Mouse (Mus musculus) heart, embryonic 13.5 days (tissue): Measurements from ENCODE around the gene March1. TPM values are rescaled to one million over a fixed set of nuclear protein-coding genes. Genes with fewer than 3 reads are reported as not detected.

Experiments
- ATAC-seq: fragments of 200-750 bp; cut with Nextera tagmentation; 2 replicates; pipeline ENCODE4 v1.8.0; 2017; ENCODE audit warnings: moderate TSS enrichment; ENCODE audit not compliant: insufficient number of reproducible peaks, low FRiP score, low TSS enrichment; ENCODE audit errors: extremely low read depth
- H3K27ac ChIP-seq: fragments of 300-500 bp; sonication (generic); replicated peaks from 2 replicates; pipeline ENCODE4 v1.5.1; 2015; ENCODE audit warnings: moderate library complexity, mild to moderate bottlenecking, inconsistent platforms
- H3K27me3 ChIP-seq: fragments of 300-500 bp; sonication (generic); replicated peaks from 2 replicates; pipeline ENCODE4 v1.6.1; 2015; ENCODE audit warnings: mild to moderate bottlenecking, inconsistent platforms
- H3K36me3 ChIP-seq: fragments of 300-500 bp; sonication (generic); 2 replicates; pipeline ENCODE4 v1.6.1; 2015; ENCODE audit warnings: mild to moderate bottlenecking, inconsistent platforms
- H3K4me1 ChIP-seq: fragments of 300-500 bp; sonication (generic); 2 replicates; pipeline ENCODE4 v1.6.1; 2015; ENCODE audit warnings: inconsistent platforms
- H3K4me2 ChIP-seq: fragments of 300-500 bp; sonication (generic); 2 replicates; pipeline ENCODE4 v1.6.1; 2015; ENCODE audit warnings: inconsistent platforms, mild to moderate bottlenecking, moderate library complexity
- H3K4me3 ChIP-seq: fragments of 300-500 bp; sonication (generic); 2 replicates; pipeline ENCODE4 v1.5.1; 2015; ENCODE audit warnings: moderate library complexity, mild to moderate bottlenecking, inconsistent platforms
- H3K9ac ChIP-seq: fragments of 300-500 bp; sonication (generic); 2 replicates; pipeline ENCODE4 v1.6.1; 2015; ENCODE audit warnings: inconsistent platforms, mild to moderate bottlenecking, moderate library complexity
- H3K9me3 ChIP-seq: fragments of 300-500 bp; sonication (generic); 2 replicates; pipeline ENCODE4 v1.6.1; 2016; ENCODE audit warnings: inconsistent platforms
- WGBS: fragments of 180-500 bp; shearing (Covaris S2); methylation state at CpG from one replicate; pipeline ENCODE4 v1.1.7; 2015; ENCODE audit warnings: mixed read lengths; 5-methylcytosine and 5-hydroxymethylcytosine counted together
- polyA plus RNA-seq: library from polyadenylated mRNA; unstranded; fragments of >200 nt; fragmentation: Nextera tagmentation; extraction: Ambion mirVana; gene quantifications from 2 replicates; pipeline ENCODE4 v1.2.1, GENCODE M21; 2015

Gene March1
- 0.42 and 0.60 TPM in 2 replicates for polyA plus RNA-seq

GRCm38 (mm10) chr8:65617871-65618751, at the start of gene March1:
March1 (plus strand) TSS chr8:65617900.
- Histone ChIP-seq H3K9ac (no peak within 1 kb of the TSS), H3K27ac (no peak within 1 kb of the TSS), H3K4me3 (peak within 1 kb of the TSS; percentile 34), H3K36me3 (no peaks in the 10 kb centered on the region), H3K9me3 (no peaks in the 10 kb centered on the region), H3K4me2 (peak within 1 kb of the TSS; percentile 56), H3K27me3 (peaks cover 26% of the 10 kb centered on the region), H3K4me1 (no peaks in the 10 kb centered on the region)
- WGBS = 4% methylated on average over 21 of the region's 23 CpGs
- ATAC-seq = no peak

GRCm38 (mm10) chr8:65586909-65587308, 30.8 kb upstream of the March1 start:
- Histone ChIP-seq H3K4me3 (no peak overlapping the region), H3K27me3 (no peaks in the 10 kb centered on the region), H3K9me3 (no peaks in the 10 kb centered on the region), H3K27ac (no peak overlapping the region), H3K4me1 (no peaks in the 10 kb centered on the region), H3K9ac (no peak overlapping the region), H3K4me2 (no peak overlapping the region), H3K36me3 (no peaks in the 10 kb centered on the region)
- WGBS = 38% methylated on average over 1 of the region's 1 CpGs
- no peak for ATAC-seq

- 43% methylated on average over 2 of the region's 2 CpGs for WGBS
Measured at GRCm38 (mm10) chr8:65603241-65603640, 14.5 kb upstream of the March1 start.

GRCm38 (mm10) chr8:65609509-65609908, 8.2 kb upstream of the March1 start:
- H3K4me1 ChIP-seq = no peaks in the 10 kb centered on the region
- H3K9me3 ChIP-seq = no peaks in the 10 kb centered on the region
- no peak overlapping the region for H3K9ac ChIP-seq
- H3K4me3 ChIP-seq = no peak overlapping the region
- no peaks in the 10 kb centered on the region for H3K36me3 ChIP-seq
- no peaks in the 10 kb centered on the region for H3K27me3 ChIP-seq
- WGBS = 69% methylated on average over 2 of the region's 2 CpGs
- H3K4me2 ChIP-seq = no peak overlapping the region
- no peak for ATAC-seq
- no peak overlapping the region for H3K27ac ChIP-seq

More at GRCm38 (mm10) chr8:65603241-65603640, 14.5 kb upstream of the March1 start:
- Histone ChIP-seq H3K9ac (no peak overlapping the region), H3K36me3 (no peaks in the 10 kb centered on the region), H3K4me1 (no peaks in the 10 kb centered on the region), H3K9me3 (no peaks in the 10 kb centered on the region), H3K27me3 (no peaks in the 10 kb centered on the region), H3K4me3 (no peak overlapping the region), H3K4me2 (no peak overlapping the region), H3K27ac (no peak overlapping the region)
- ATAC-seq = no peak

GRCm38 (mm10) chr8:65618966-65619365, 1.3 kb downstream of the March1 start:
- Histone ChIP-seq H3K4me2 (peak overlapping the region; percentile 56), H3K27ac (no peak overlapping the region), H3K4me3 (no peak overlapping the region), H3K27me3 (peaks cover 26% of the 10 kb centered on the region), H3K4me1 (no peaks in the 10 kb centered on the region), H3K9ac (no peak overlapping the region), H3K36me3 (no peaks in the 10 kb centered on the region), H3K9me3 (no peaks in the 10 kb centered on the region)
- ATAC-seq = no peak
- 36% methylated on average over 7 of the region's 7 CpGs for WGBS

GRCm38 (mm10) chr8:65644931-65645330, 27.2 kb downstream of the March1 start:
- H3K4me2 ChIP-seq = no peak overlapping the region
- no peaks in the 10 kb centered on the region for H3K9me3 ChIP-seq
- no peaks in the 10 kb centered on the region for H3K4me1 ChIP-seq
- no peaks in the 10 kb centered on the region for H3K27me3 ChIP-seq
- no peak for ATAC-seq
- no peaks in the 10 kb centered on the region for H3K36me3 ChIP-seq
- no peak overlapping the region for H3K4me3 ChIP-seq
- no peak overlapping the region for H3K27ac ChIP-seq
- H3K9ac ChIP-seq = no peak overlapping the region

- no peaks in the 10 kb centered on the region for H3K27me3 ChIP-seq
- WGBS = 66% methylated on average over 1 of the region's 1 CpGs
- H3K9ac ChIP-seq = no peak overlapping the region
- H3K9me3 ChIP-seq = no peaks in the 10 kb centered on the region
- no peaks in the 10 kb centered on the region for H3K4me1 ChIP-seq
- H3K4me2 ChIP-seq = no peak overlapping the region
- no peak overlapping the region for H3K27ac ChIP-seq
- H3K4me3 ChIP-seq = no peak overlapping the region
- no peak for ATAC-seq
- H3K36me3 ChIP-seq = no peaks in the 10 kb centered on the region
Measured at GRCm38 (mm10) chr8:65645502-65645901, 27.8 kb downstream of the March1 start.

- H3K27me3 ChIP-seq = no peaks in the 10 kb centered on the region
- no peaks in the 10 kb centered on the region for H3K9me3 ChIP-seq
- no peak overlapping the region for H3K4me3 ChIP-seq
- no peak overlapping the region for H3K4me2 ChIP-seq
- H3K36me3 ChIP-seq = no peaks in the 10 kb centered on the region
- H3K4me1 ChIP-seq = no peaks in the 10 kb centered on the region
- 78% methylated on average over 1 of the region's 1 CpGs for WGBS
- no peak for ATAC-seq
- no peak overlapping the region for H3K9ac ChIP-seq
- no peak overlapping the region for H3K27ac ChIP-seq
Measured at GRCm38 (mm10) chr8:65645945-65646344, 28.2 kb downstream of the March1 start.

GRCm38 (mm10) chr8:65655924-65656323, 38.2 kb downstream of the March1 start:
- Histone ChIP-seq H3K4me1 (no peaks in the 10 kb centered on the region), H3K9me3 (0 out of 2 replicates have a peak, but pooled peaks cover 12% of the 10 kb centered on the region), H3K4me3 (no peak overlapping the region), H3K36me3 (no peaks in the 10 kb centered on the region), H3K4me2 (no peak overlapping the region), H3K27ac (no peak overlapping the region), H3K9ac (no peak overlapping the region), H3K27me3 (no peaks in the 10 kb centered on the region)
- ATAC-seq = no peak
- WGBS = 68% methylated on average over 6 of the region's 6 CpGs

- ATAC-seq = no peak
- 72% methylated on average over 2 of the region's 2 CpGs for WGBS
Measured at GRCm38 (mm10) chr8:65661885-65662284, 44.2 kb downstream of the March1 start.

GRCm38 (mm10) chr8:65665786-65666185, 48.1 kb downstream of the March1 start:
- 75% methylated on average over 2 of the region's 2 CpGs for WGBS
- no peaks in the 10 kb centered on the region for H3K9me3 ChIP-seq

More at GRCm38 (mm10) chr8:65661885-65662284, 44.2 kb downstream of the March1 start:
- Histone ChIP-seq H3K9ac (no peak overlapping the region), H3K27ac (no peak overlapping the region), H3K4me3 (no peak overlapping the region), H3K4me1 (no peaks in the 10 kb centered on the region), H3K27me3 (no peaks in the 10 kb centered on the region), H3K9me3 (0 out of 2 replicates have a peak, but pooled peaks cover 12% of the 10 kb centered on the region), H3K4me2 (no peak overlapping the region), H3K36me3 (no peaks in the 10 kb centered on the region)

GRCm38 (mm10) chr8:65743066-65743465, 125.4 kb downstream of the March1 start:
- H3K36me3 ChIP-seq = no peaks in the 10 kb centered on the region
- H3K4me3 ChIP-seq = no peak overlapping the region
- no peak overlapping the region for H3K4me2 ChIP-seq
- H3K27me3 ChIP-seq = no peaks in the 10 kb centered on the region
- no peaks in the 10 kb centered on the region for H3K4me1 ChIP-seq
- no peaks in the 10 kb centered on the region for H3K9me3 ChIP-seq
- no peak overlapping the region for H3K9ac ChIP-seq
- H3K27ac ChIP-seq = no peak overlapping the region
- ATAC-seq = no peak

More at GRCm38 (mm10) chr8:65665786-65666185, 48.1 kb downstream of the March1 start:
- no peak for ATAC-seq
- H3K4me2 ChIP-seq = no peak overlapping the region
- no peaks in the 10 kb centered on the region for H3K36me3 ChIP-seq
- no peaks in the 10 kb centered on the region for H3K4me1 ChIP-seq
- H3K4me3 ChIP-seq = no peak overlapping the region
- no peaks in the 10 kb centered on the region for H3K27me3 ChIP-seq
- no peak overlapping the region for H3K27ac ChIP-seq
- no peak overlapping the region for H3K9ac ChIP-seq
